Mouse (Mus musculus): ENCODE data around the gene Ctcfl. TPM values are rescaled to one million over a fixed set of nuclear protein-coding genes. Genes with fewer than 3 reads are reported as not detected.

Gene Ctcfl
- polyA plus RNA-seq, 1 experiment from 2014 or later, result not detected

- no peak overlapping the region for H3K4me3 ChIP-seq (ENCODE audit: low read depth, low read length)
- H3K9me3 ChIP-seq (ENCODE audit: control insufficient read depth, low read length), result no peaks in the 10 kb centered on the region
- H3K4me2 ChIP-seq (ENCODE audit: low read depth), result no peak overlapping the region
- no peaks in the 10 kb centered on the region for H3K27me3 ChIP-seq (ENCODE audit: control insufficient read depth, insufficient read depth, low read length)
- no peak overlapping the region for H3K27ac ChIP-seq (ENCODE audit: low read depth, low read length)
- ATAC-seq (ENCODE audit: insufficient read depth, low FRiP score, low TSS enrichment) (no peak), DNase-seq (ENCODE audit: low spot score) (no peak)
- 92% methylated on average over 5 of the region's 5 CpGs for WGBS
- H3K36me3 ChIP-seq (ENCODE audit: control insufficient read depth, insufficient read depth, low read length), result no peaks in the 10 kb centered on the region
- no peak overlapping the region for H3K9ac ChIP-seq (ENCODE audit: low read length)
- no peaks in the 10 kb centered on the region for H3K4me1 ChIP-seq (ENCODE audit: control insufficient read depth, insufficient read depth, low read length)
Measured at GRCm38 (mm10) chr2:173151352-173151751, 32.0 kb upstream of the Ctcfl start.

- DNase-seq (ENCODE audit: low spot score) (no peak), ATAC-seq (ENCODE audit: insufficient read depth, low FRiP score, low TSS enrichment) (no peak)
- no peak overlapping the region for H3K9ac ChIP-seq (ENCODE audit: low read length)
- H3K27me3 ChIP-seq (ENCODE audit: control insufficient read depth, insufficient read depth, low read length), result no peaks in the 10 kb centered on the region
- H3K4me2 ChIP-seq (ENCODE audit: low read depth), result no peak overlapping the region
- H3K4me1 ChIP-seq (ENCODE audit: control insufficient read depth, insufficient read depth, low read length), result no peaks in the 10 kb centered on the region
- H3K36me3 ChIP-seq (ENCODE audit: control insufficient read depth, insufficient read depth, low read length), result no peaks in the 10 kb centered on the region
- H3K9me3 ChIP-seq (ENCODE audit: control insufficient read depth, low read length), result no peaks in the 10 kb centered on the region
- WGBS, result 87% methylated on average over 5 of the region's 5 CpGs
- no peak overlapping the region for H3K27ac ChIP-seq (ENCODE audit: low read depth, low read length)
- no peak overlapping the region for H3K4me3 ChIP-seq (ENCODE audit: low read depth, low read length)
Measured at GRCm38 (mm10) chr2:173148001-173148400, 28.7 kb upstream of the Ctcfl start.

GRCm38 (mm10) chr2:173146728-173147127 is 27.4 kb upstream of the Ctcfl start:
- no peaks in the 10 kb centered on the region for H3K4me1 ChIP-seq (ENCODE audit: control insufficient read depth, insufficient read depth, low read length)
- no peak for ATAC-seq (ENCODE audit: insufficient read depth, low FRiP score, low TSS enrichment)
- WGBS, result 81% methylated on average over 6 of the region's 6 CpGs

GRCm38 (mm10) chr2:173145808-173146207 is 26.5 kb upstream of the Ctcfl start:
- 73% methylated on average over 3 of the region's 3 CpGs for WGBS
- no peaks in the 10 kb centered on the region for H3K27me3 ChIP-seq (ENCODE audit: control insufficient read depth, insufficient read depth, low read length)
- no peak overlapping the region for H3K27ac ChIP-seq (ENCODE audit: low read depth, low read length)
- no peak overlapping the region for H3K9ac ChIP-seq (ENCODE audit: low read length)
- H3K9me3 ChIP-seq (ENCODE audit: control insufficient read depth, low read length), result no peaks in the 10 kb centered on the region
- no peak overlapping the region for H3K4me3 ChIP-seq (ENCODE audit: low read depth, low read length)
- H3K36me3 ChIP-seq (ENCODE audit: control insufficient read depth, insufficient read depth, low read length), result no peaks in the 10 kb centered on the region
- no peaks in the 10 kb centered on the region for H3K4me1 ChIP-seq (ENCODE audit: control insufficient read depth, insufficient read depth, low read length)
- ATAC-seq (ENCODE audit: insufficient read depth, low FRiP score, low TSS enrichment) (no peak), DNase-seq (ENCODE audit: low spot score) (no peak)
- no peak overlapping the region for H3K4me2 ChIP-seq (ENCODE audit: low read depth)

More at GRCm38 (mm10) chr2:173146728-173147127, 27.4 kb upstream of the Ctcfl start:
- Histone ChIP-seq H3K9me3 (ENCODE audit: control insufficient read depth, low read length) (no peaks in the 10 kb centered on the region), H3K9ac (ENCODE audit: low read length) (no peak overlapping the region), H3K27ac (ENCODE audit: low read depth, low read length) (no peak overlapping the region), H3K27me3 (ENCODE audit: control insufficient read depth, insufficient read depth, low read length) (no peaks in the 10 kb centered on the region), H3K4me3 (ENCODE audit: low read depth, low read length) (no peak overlapping the region), H3K4me2 (ENCODE audit: low read depth) (no peak overlapping the region), H3K36me3 (ENCODE audit: control insufficient read depth, insufficient read depth, low read length) (no peaks in the 10 kb centered on the region)
- DNase-seq (ENCODE audit: low spot score), result no peak

- 68% methylated on average over 11 of the region's 11 CpGs for WGBS
- no peak overlapping the region for H3K27ac ChIP-seq (ENCODE audit: low read depth, low read length)
- DNase-seq (ENCODE audit: low spot score) (no peak), ATAC-seq (ENCODE audit: insufficient read depth, low FRiP score, low TSS enrichment) (no peak)
- H3K9me3 ChIP-seq (ENCODE audit: control insufficient read depth, low read length), result no peaks in the 10 kb centered on the region
- no peak overlapping the region for H3K4me2 ChIP-seq (ENCODE audit: low read depth)
- no peaks in the 10 kb centered on the region for H3K36me3 ChIP-seq (ENCODE audit: control insufficient read depth, insufficient read depth, low read length)
- no peaks in the 10 kb centered on the region for H3K27me3 ChIP-seq (ENCODE audit: control insufficient read depth, insufficient read depth, low read length)
- H3K9ac ChIP-seq (ENCODE audit: low read length), result no peak overlapping the region
- H3K4me1 ChIP-seq (ENCODE audit: control insufficient read depth, insufficient read depth, low read length), result no peaks in the 10 kb centered on the region
- no peak overlapping the region for H3K4me3 ChIP-seq (ENCODE audit: low read depth, low read length)
Measured at GRCm38 (mm10) chr2:173143611-173144010, 24.3 kb upstream of the Ctcfl start.

GRCm38 (mm10) chr2:173138323-173139239 is 19.3 kb upstream of the Ctcfl start:
- Histone ChIP-seq H3K9ac (ENCODE audit: low read length) (no peak overlapping the region), H3K9me3 (ENCODE audit: control insufficient read depth, low read length) (no peaks in the 10 kb centered on the region), H3K27ac (ENCODE audit: low read depth, low read length) (no peak overlapping the region), H3K4me1 (ENCODE audit: control insufficient read depth, insufficient read depth, low read length) (no peaks in the 10 kb centered on the region), H3K4me2 (ENCODE audit: low read depth) (no peak overlapping the region), H3K27me3 (ENCODE audit: control insufficient read depth, insufficient read depth, low read length) (no peaks in the 10 kb centered on the region), H3K36me3 (ENCODE audit: control insufficient read depth, insufficient read depth, low read length) (no peaks in the 10 kb centered on the region), H3K4me3 (ENCODE audit: low read depth, low read length) (no peak overlapping the region)
- ATAC-seq (ENCODE audit: insufficient read depth, low FRiP score, low TSS enrichment), result peak; percentile 64; the same call in 1 of the 2 replicates
- 54% methylated on average over 15 of the region's 15 CpGs for WGBS
- no peak for DNase-seq (ENCODE audit: low spot score)

GRCm38 (mm10) chr2:173134695-173135094 is 15.4 kb upstream of the Ctcfl start:
- Histone ChIP-seq H3K4me1 (ENCODE audit: control insufficient read depth, insufficient read depth, low read length) (no peaks in the 10 kb centered on the region), H3K9me3 (ENCODE audit: control insufficient read depth, low read length) (no peaks in the 10 kb centered on the region), H3K9ac (ENCODE audit: low read length) (no peak overlapping the region), H3K27ac (ENCODE audit: low read depth, low read length) (no peak overlapping the region), H3K4me2 (ENCODE audit: low read depth) (no peak overlapping the region), H3K4me3 (ENCODE audit: low read depth, low read length) (no peak overlapping the region), H3K36me3 (ENCODE audit: control insufficient read depth, insufficient read depth, low read length) (no peaks in the 10 kb centered on the region), H3K27me3 (ENCODE audit: control insufficient read depth, insufficient read depth, low read length) (no peaks in the 10 kb centered on the region)
- WGBS, result 78% methylated on average over 9 of the region's 9 CpGs
- DNase-seq (ENCODE audit: low spot score) (no peak), ATAC-seq (ENCODE audit: insufficient read depth, low FRiP score, low TSS enrichment) (no peak)

- Histone ChIP-seq H3K9me3 (ENCODE audit: control insufficient read depth, low read length) (no peaks in the 10 kb centered on the region), H3K27ac (ENCODE audit: low read depth, low read length) (no peak overlapping the region), H3K27me3 (ENCODE audit: control insufficient read depth, insufficient read depth, low read length) (no peaks in the 10 kb centered on the region), H3K4me3 (ENCODE audit: low read depth, low read length) (no peak overlapping the region), H3K4me1 (ENCODE audit: control insufficient read depth, insufficient read depth, low read length) (no peaks in the 10 kb centered on the region), H3K9ac (ENCODE audit: low read length) (no peak overlapping the region), H3K36me3 (ENCODE audit: control insufficient read depth, insufficient read depth, low read length) (no peaks in the 10 kb centered on the region), H3K4me2 (ENCODE audit: low read depth) (no peak overlapping the region)
- DNase-seq (ENCODE audit: low spot score), result no peak
- ATAC-seq (ENCODE audit: insufficient read depth, low FRiP score, low TSS enrichment), result no peak
- 76% methylated on average over 8 of the region's 8 CpGs for WGBS
Measured at GRCm38 (mm10) chr2:173132794-173133300, 13.5 kb upstream of the Ctcfl start.

- no peak overlapping the region for H3K27ac ChIP-seq (ENCODE audit: low read depth, low read length)
- ATAC-seq (ENCODE audit: insufficient read depth, low FRiP score, low TSS enrichment) (no peak), DNase-seq (ENCODE audit: low spot score) (no peak)
- 88% methylated on average over 13 of the region's 13 CpGs for WGBS
- H3K4me2 ChIP-seq (ENCODE audit: low read depth), result no peak overlapping the region
- H3K4me1 ChIP-seq (ENCODE audit: control insufficient read depth, insufficient read depth, low read length), result no peaks in the 10 kb centered on the region
- H3K9me3 ChIP-seq (ENCODE audit: control insufficient read depth, low read length), result no peaks in the 10 kb centered on the region
- no peak overlapping the region for H3K9ac ChIP-seq (ENCODE audit: low read length)
- H3K4me3 ChIP-seq (ENCODE audit: low read depth, low read length), result no peak overlapping the region
- no peaks in the 10 kb centered on the region for H3K27me3 ChIP-seq (ENCODE audit: control insufficient read depth, insufficient read depth, low read length)
- no peaks in the 10 kb centered on the region for H3K36me3 ChIP-seq (ENCODE audit: control insufficient read depth, insufficient read depth, low read length)
Measured at GRCm38 (mm10) chr2:173132262-173132661, 12.9 kb upstream of the Ctcfl start.
